Mouse (Mus musculus): Measurements from ENCODE around the gene Sh3kbp1.

Gene Sh3kbp1

GRCm38 (mm10) chrX:159828135-159828534, 201.1 kb downstream of the Sh3kbp1 start:
- no peak for ATAC-seq (ENCODE audit: insufficient number of reproducible peaks, low FRiP score, low TSS enrichment)

- ATAC-seq (ENCODE audit: insufficient number of reproducible peaks, low FRiP score, low TSS enrichment): no peak
Measured at GRCm38 (mm10) chrX:159829192-159829852, 202.2 kb downstream of the Sh3kbp1 start.

- ATAC-seq (ENCODE audit: insufficient number of reproducible peaks, low FRiP score, low TSS enrichment): no peak
Measured at GRCm38 (mm10) chrX:159831176-159831575, 204.1 kb downstream of the Sh3kbp1 start.

GRCm38 (mm10) chrX:159835239-159835638, 208.2 kb downstream of the Sh3kbp1 start:
- ATAC-seq (ENCODE audit: insufficient number of reproducible peaks, low FRiP score, low TSS enrichment): no peak

GRCm38 (mm10) chrX:159837379-159837778, 210.3 kb downstream of the Sh3kbp1 start:
- peak; percentile 74 for ATAC-seq (ENCODE audit: insufficient number of reproducible peaks, low FRiP score, low TSS enrichment)

DNA sequence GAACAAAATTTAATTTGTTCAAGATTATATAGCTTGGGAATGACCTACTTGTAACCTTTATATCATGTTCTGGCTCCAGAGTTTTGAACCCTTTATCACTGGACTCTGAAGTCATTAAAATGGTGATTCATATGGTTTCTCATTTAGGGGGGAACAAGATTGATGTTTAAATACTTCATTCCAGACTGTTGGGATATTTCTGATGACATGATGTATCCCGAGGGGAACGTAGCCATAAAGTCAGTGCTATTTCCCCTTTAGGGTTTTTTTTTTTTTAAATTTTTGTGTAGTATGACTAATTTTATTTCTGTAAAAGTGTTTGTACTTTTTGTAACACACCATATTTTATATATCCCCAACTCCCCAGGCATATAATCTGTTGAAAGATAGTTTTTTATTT, 212.7 kb downstream of the Sh3kbp1 start:
- ATAC-seq (ENCODE audit: insufficient number of reproducible peaks, low FRiP score, low TSS enrichment): no peak

GRCm38 (mm10) chrX:159840225-159840624, 213.2 kb downstream of the Sh3kbp1 start:
- no peak for ATAC-seq (ENCODE audit: insufficient number of reproducible peaks, low FRiP score, low TSS enrichment)

- no peak for ATAC-seq (ENCODE audit: insufficient number of reproducible peaks, low FRiP score, low TSS enrichment)
Measured at GRCm38 (mm10) chrX:159850722-159851121, 223.7 kb downstream of the Sh3kbp1 start.

DNA sequence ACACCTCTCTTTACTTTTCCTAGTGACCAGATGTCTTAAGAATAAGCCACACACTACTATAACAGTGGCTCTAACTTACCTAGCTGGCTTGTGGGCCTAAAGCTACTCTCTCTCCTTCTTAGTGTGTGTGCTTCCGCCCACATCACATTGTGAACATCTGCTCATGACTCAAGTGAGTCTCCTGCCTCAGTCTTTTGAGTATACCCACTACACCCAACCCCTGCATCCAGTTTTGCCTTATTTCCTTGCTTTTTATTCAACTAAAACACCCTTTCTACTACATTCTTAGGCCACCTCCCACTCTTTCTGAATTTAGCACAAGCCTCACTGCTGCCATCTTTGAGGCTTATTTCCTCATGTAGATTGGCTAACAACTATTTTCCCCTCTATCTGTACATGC, 229.8 kb downstream of the Sh3kbp1 start:
- ATAC-seq (ENCODE audit: insufficient number of reproducible peaks, low FRiP score, low TSS enrichment): no peak

GRCm38 (mm10) chrX:159858126-159858525, 231.1 kb downstream of the Sh3kbp1 start:
- ATAC-seq (ENCODE audit: insufficient number of reproducible peaks, low FRiP score, low TSS enrichment): no peak

- ATAC-seq (ENCODE audit: insufficient number of reproducible peaks, low FRiP score, low TSS enrichment): no peak
Measured at GRCm38 (mm10) chrX:159860841-159861530, 233.9 kb downstream of the Sh3kbp1 start.

- ATAC-seq (ENCODE audit: insufficient number of reproducible peaks, low FRiP score, low TSS enrichment): no peak
Measured at GRCm38 (mm10) chrX:159867660-159868059, 240.6 kb downstream of the Sh3kbp1 start.

DNA sequence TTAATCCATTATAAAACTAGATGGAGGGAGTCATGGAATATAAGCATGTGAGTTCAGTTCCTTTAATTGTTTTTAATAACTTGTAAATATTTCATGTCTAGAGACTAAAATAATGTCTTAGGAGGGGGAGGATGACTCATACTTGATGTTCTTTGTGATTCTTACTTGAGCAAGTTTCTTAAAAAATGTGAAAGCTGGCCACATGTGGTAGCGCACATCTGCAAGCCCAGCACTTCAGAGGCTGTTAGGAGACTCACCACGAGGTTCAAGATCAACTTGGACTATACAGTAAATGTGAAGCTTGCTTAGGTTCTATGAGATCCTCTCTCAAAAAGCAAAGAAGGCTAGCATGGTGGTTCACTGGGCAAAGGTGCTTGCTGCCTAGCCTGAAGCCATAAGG, 245.4 kb downstream of the Sh3kbp1 start:
- no peak for ATAC-seq (ENCODE audit: insufficient number of reproducible peaks, low FRiP score, low TSS enrichment)

DNA sequence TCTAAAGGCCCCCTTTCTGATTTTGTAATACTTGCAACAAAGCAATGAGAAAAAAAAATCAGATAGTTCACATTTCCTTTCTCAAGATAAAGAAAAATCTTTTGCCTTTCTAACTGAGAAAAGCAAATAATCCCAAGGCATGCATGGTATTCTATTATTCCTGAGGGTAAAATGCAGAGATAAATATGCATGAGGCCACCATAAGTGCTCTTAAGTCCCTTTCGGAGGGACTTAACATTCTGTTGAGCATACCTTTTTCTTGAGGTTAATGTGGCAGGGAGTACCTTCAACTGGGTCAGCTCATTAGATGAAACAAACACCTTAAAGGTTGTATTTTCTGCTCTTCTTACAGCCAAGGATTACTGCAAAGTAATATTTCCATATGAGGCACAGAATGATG, 250.7 kb downstream of the Sh3kbp1 start:
- ATAC-seq (ENCODE audit: insufficient number of reproducible peaks, low FRiP score, low TSS enrichment): no peak

DNA sequence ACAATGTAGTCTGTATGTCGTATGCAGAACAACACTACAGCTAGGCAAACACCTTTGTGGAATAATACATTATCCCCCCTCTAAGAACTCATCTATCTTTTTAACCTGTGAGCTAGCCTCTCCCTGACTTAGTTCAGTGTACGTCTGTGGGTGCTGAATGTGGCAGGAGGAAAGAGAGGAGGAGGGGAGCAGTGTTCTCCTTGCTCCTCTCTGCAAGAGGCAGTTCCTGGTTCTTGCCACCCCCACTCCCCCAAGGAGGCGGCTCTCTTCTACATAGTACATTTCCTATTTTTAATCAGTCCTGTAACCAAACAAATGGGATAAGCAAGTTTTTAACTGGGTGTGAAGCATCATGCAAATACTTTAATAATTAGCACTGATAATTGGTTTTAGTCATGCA, 252.4 kb downstream of the Sh3kbp1 start:
- no peak for ATAC-seq (ENCODE audit: insufficient number of reproducible peaks, low FRiP score, low TSS enrichment)

GRCm38 (mm10) chrX:159881576-159881975, 254.5 kb downstream of the Sh3kbp1 start:
- no peak for ATAC-seq (ENCODE audit: insufficient number of reproducible peaks, low FRiP score, low TSS enrichment)

GRCm38 (mm10) chrX:159896536-159896935, 269.5 kb downstream of the Sh3kbp1 start:
- no peak for ATAC-seq (ENCODE audit: insufficient number of reproducible peaks, low FRiP score, low TSS enrichment)

GRCm38 (mm10) chrX:159898110-159898509, 271.0 kb downstream of the Sh3kbp1 start:
- no peak for ATAC-seq (ENCODE audit: insufficient number of reproducible peaks, low FRiP score, low TSS enrichment)

- no peak for ATAC-seq (ENCODE audit: insufficient number of reproducible peaks, low FRiP score, low TSS enrichment)
Measured at GRCm38 (mm10) chrX:159899121-159899520, 272.0 kb downstream of the Sh3kbp1 start.

- no peak for ATAC-seq (ENCODE audit: insufficient number of reproducible peaks, low FRiP score, low TSS enrichment)
Measured at GRCm38 (mm10) chrX:159903421-159903820, 276.3 kb downstream of the Sh3kbp1 start.

DNA sequence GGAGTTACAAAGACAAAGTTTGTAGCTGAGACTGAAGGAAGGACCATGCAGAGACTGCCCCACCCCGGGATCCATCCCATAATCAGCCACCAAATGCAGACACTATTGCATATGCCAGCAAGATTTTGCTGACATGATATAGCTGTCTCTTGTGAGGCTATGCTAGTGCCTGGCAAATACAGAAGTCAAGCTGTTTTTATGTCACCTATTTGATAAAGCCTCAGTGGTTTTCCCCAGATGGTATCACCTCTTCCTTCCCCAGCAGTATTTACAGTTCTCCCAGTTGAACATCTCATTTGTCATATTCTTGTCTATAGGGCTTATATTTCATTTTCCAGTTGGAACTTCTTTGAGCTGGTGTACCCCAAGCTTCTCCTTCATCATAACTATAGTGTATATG, 280.6 kb downstream of the Sh3kbp1 start:
- no peak for ATAC-seq (ENCODE audit: insufficient number of reproducible peaks, low FRiP score, low TSS enrichment)
